Mouse (Mus musculus) midbrain, embryonic 12.5 days (tissue): ENCODE data around the gene Cmip. TPM values are rescaled to one million over a fixed set of nuclear protein-coding genes. Genes with fewer than 3 reads are reported as not detected.

Source experiments
- ATAC-seq: fragments of 200-750 bp; cut with Nextera tagmentation; 2 replicates; pipeline ENCODE4 v1.8.0; 2017; ENCODE audit warnings: low read depth, moderate TSS enrichment, moderate library complexity; ENCODE audit not compliant: low FRiP score
- H3K27ac ChIP-seq: fragments of 300-500 bp; sonication (generic); replicated peaks from 2 replicates; pipeline ENCODE4 v1.5.1; 2016; ENCODE audit warnings: mild to moderate bottlenecking
- H3K27me3 ChIP-seq: fragments of 300-500 bp; sonication (generic); 2 replicates; pipeline ENCODE4 v1.6.1; 2016; ENCODE audit warnings: mild to moderate bottlenecking
- H3K36me3 ChIP-seq: fragments of 300-500 bp; sonication (generic); 2 replicates; pipeline ENCODE4 v1.6.1; 2016
- H3K4me1 ChIP-seq: fragments of 300-500 bp; sonication (generic); 2 replicates; pipeline ENCODE4 v1.6.1; 2016
- H3K4me2 ChIP-seq: fragments of 300-500 bp; sonication (generic); replicated peaks from 2 replicates; pipeline ENCODE4 v1.6.1; 2016; ENCODE audit warnings: mild to moderate bottlenecking, moderate library complexity
- H3K4me3 ChIP-seq: fragments of 300-500 bp; sonication (generic); 2 replicates; pipeline ENCODE4 v1.5.1; 2016; ENCODE audit warnings: mild to moderate bottlenecking
- H3K9ac ChIP-seq: fragments of 300-500 bp; sonication (generic); replicated peaks from 2 replicates; pipeline ENCODE4 v1.6.1; 2016; ENCODE audit warnings: mild to moderate bottlenecking, moderate library complexity
- H3K9me3 ChIP-seq: fragments of 300-500 bp; sonication (generic); 2 replicates; pipeline ENCODE4 v1.6.1; 2016; ENCODE audit warnings: mild to moderate bottlenecking
- WGBS: fragments of 180-500 bp; shearing (Covaris S2); methylation state at CpG from one replicate; pipeline ENCODE4 v1.1.7; 2016; 5-methylcytosine and 5-hydroxymethylcytosine counted together
- polyA plus RNA-seq: library from polyadenylated mRNA; unstranded; fragments of >200 nt; fragmentation: Nextera tagmentation; extraction: Ambion mirVana; gene quantifications from 2 replicates; pipeline ENCODE4 v1.2.1, GENCODE M21; 2016

Cmip gene
- polyA plus RNA-seq, 1 experiment from 2014 or later = 30.0 TPM

DNA sequence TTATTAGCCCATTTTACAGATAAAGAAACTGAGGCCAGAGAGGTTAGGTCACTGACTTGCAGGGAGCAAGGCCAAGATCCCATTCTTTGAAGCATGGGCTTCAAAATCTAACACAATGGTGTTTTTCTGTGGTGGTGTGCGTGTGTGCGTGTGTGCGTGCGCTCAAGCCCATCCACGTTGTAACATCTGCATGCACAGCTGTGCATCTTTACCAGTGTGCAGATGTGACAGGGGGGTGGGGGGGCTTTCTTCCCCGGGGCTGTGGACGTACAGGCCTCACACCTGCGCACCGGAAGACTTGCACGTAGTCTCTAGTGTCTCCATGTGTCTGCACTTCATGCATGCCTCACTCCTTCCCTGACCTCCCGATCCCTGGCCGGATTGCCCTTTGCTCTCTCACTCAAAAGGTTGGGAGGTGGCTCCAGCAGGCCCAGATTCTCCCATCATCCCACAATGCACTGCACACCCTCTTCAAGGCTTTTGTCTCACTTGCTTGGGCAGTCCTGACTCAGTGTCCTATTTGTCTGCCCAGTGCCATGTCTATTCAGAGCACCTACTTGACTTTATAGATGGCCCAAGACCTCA lies 44.7 kb downstream of the Cmip start:
- Histone ChIP-seq H3K9ac (no peak overlapping the region), H3K27me3 (no peaks in the 10 kb centered on the region), H3K4me1 (peaks cover 65% of the 10 kb centered on the region), H3K36me3 (no peaks in the 10 kb centered on the region), H3K9me3 (no peaks in the 10 kb centered on the region), H3K4me3 (no peak overlapping the region), H3K27ac (no peak overlapping the region), H3K4me2 (no peak overlapping the region)
- ATAC-seq = no peak
- WGBS = 91% methylated on average over 12 of the region's 12 CpGs

DNA sequence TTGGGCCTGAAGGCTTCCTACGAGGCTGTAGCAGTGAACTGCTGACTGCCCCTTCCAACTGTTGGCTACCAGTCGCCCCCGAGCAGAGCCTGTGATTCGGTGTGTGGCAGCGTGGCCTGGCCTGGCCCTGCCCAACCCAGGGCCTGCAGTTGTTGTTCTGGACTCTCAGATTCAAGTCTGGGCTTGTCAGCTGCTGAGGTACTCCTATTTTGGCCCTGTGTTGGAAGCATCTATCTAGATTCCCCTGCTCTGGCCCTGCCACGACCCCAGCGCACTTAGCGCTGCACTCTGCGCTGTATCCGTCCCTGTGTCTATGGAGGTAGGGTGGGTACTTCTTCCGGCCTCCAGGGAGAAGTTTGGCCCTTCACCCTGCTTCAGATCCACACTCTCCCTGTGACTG lies 45.2 kb downstream of the Cmip start:
- H3K4me3 ChIP-seq = no peak overlapping the region
- H3K9ac ChIP-seq = no peak overlapping the region
- no peaks in the 10 kb centered on the region for H3K9me3 ChIP-seq
- no peak overlapping the region for H3K27ac ChIP-seq
- peaks cover 69% of the 10 kb centered on the region for H3K4me1 ChIP-seq
- WGBS = 85% methylated on average over 11 of the region's 11 CpGs
- H3K27me3 ChIP-seq = no peaks in the 10 kb centered on the region
- H3K36me3 ChIP-seq = no peaks in the 10 kb centered on the region
- ATAC-seq = no peak
- no peak overlapping the region for H3K4me2 ChIP-seq

DNA sequence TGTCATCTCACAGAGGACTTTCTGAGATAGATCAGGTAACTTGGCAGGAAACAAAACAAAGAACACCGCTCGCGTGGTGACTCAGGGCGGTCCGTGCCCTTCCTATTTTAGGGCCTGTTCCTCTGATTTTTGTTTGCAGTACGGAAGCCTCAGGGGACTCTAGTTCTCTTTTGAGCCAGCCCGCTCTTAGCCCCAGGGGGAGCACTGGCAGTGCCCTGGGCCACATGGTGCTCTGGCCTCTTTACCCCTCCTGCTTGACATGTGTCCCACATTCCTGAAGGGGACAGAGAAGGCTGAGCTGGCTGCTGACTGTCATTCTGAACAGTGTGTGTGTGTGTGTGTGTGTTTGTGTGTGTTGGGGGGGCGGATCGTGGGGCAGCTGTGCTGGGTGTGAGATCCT lies 46.8 kb downstream of the Cmip start:
- no peak overlapping the region for H3K4me2 ChIP-seq
- H3K9ac ChIP-seq = no peak overlapping the region
- ATAC-seq = no peak
- WGBS = 60% methylated on average over 9 of the region's 9 CpGs
- H3K4me3 ChIP-seq = no peak overlapping the region
- no peaks in the 10 kb centered on the region for H3K9me3 ChIP-seq
- no peaks in the 10 kb centered on the region for H3K36me3 ChIP-seq
- H3K4me1 ChIP-seq = peaks cover 60% of the 10 kb centered on the region
- H3K27ac ChIP-seq = no peak overlapping the region
- no peaks in the 10 kb centered on the region for H3K27me3 ChIP-seq

DNA sequence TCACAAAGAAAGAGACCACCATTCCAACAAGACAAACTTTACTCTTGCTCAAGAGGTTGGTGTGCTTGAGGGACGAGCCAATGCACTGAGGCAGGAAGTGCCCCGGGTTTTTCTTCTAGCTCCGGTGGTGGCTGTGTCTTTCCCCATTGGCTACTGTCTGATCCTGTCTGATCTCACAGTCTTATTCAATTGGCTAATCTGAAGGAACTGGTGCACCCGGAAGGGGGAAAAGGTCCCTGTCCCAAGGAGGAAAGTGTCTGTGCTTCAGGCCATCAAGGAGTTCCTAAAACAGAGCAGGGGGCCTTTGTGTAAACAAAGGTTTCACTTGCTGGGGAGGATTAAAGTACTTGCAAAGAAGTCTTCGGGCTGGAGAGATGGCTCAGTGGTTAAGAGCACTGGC lies 48.5 kb downstream of the Cmip start:
- Histone ChIP-seq H3K4me2 (no peak overlapping the region), H3K27me3 (no peaks in the 10 kb centered on the region), H3K9ac (no peak overlapping the region), H3K9me3 (no peaks in the 10 kb centered on the region), H3K4me3 (no peak overlapping the region), H3K4me1 (peaks cover 45% of the 10 kb centered on the region), H3K36me3 (no peaks in the 10 kb centered on the region), H3K27ac (no peak overlapping the region)
- 48% methylated on average over 5 of the region's 5 CpGs for WGBS
- ATAC-seq = no peak

DNA sequence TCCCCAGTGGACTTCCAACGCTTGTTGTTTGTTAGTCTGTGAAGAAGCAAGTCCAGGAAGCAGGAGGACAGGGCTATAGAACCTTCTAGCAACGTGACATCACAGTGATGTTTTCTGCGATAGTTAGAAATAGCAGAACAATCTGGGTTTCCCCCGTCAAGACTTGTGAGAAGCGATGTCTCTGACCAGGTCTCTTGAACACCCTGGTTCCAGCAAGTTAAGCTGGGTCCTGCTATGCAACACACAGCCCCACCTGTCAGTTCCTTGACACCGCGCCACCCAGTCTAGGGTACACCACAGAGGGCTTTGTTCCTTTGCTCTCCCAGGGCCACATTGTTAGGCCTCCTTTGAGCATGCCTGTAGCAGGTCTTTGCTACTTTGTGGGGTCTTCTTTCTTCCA lies 49.9 kb downstream of the Cmip start:
- no peak overlapping the region for H3K4me2 ChIP-seq
- ATAC-seq = no peak
- H3K27me3 ChIP-seq = no peaks in the 10 kb centered on the region
- H3K4me1 ChIP-seq = peaks cover 43% of the 10 kb centered on the region
- no peak overlapping the region for H3K9ac ChIP-seq
- H3K9me3 ChIP-seq = no peaks in the 10 kb centered on the region
- 86% methylated on average over 7 of the region's 7 CpGs for WGBS
- H3K27ac ChIP-seq = no peak overlapping the region
- no peak overlapping the region for H3K4me3 ChIP-seq
- H3K36me3 ChIP-seq = peaks cover 8% of the 10 kb centered on the region; the same call in 1 of the 2 replicates

DNA sequence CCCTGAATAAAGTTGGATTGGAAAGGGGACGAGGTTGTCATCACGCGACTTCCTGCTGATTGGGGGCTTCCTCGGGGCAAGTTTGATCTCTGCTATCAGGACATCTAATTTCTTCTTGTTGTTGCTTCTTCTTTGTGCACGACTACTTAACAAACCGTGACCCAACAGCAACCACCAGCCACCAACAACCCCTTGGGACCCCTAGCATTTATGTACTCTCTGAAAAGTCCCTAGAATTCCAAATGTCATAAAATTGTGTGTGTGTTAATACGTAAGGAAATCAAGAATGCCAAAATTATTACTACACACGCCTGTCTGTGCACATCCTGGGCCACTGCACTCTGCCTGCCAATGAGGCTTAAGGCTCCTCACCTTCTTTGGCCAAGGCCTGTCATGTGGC lies 50.4 kb downstream of the Cmip start:
- 75% methylated on average over 8 of the region's 8 CpGs for WGBS
- Histone ChIP-seq H3K9me3 (no peaks in the 10 kb centered on the region), H3K9ac (no peak overlapping the region), H3K36me3 (peaks cover 8% of the 10 kb centered on the region; the same call in 1 of the 2 replicates), H3K4me3 (no peak overlapping the region), H3K27ac (no peak overlapping the region), H3K27me3 (no peaks in the 10 kb centered on the region), H3K4me1 (peaks cover 41% of the 10 kb centered on the region), H3K4me2 (no peak overlapping the region)
- ATAC-seq = no peak

DNA sequence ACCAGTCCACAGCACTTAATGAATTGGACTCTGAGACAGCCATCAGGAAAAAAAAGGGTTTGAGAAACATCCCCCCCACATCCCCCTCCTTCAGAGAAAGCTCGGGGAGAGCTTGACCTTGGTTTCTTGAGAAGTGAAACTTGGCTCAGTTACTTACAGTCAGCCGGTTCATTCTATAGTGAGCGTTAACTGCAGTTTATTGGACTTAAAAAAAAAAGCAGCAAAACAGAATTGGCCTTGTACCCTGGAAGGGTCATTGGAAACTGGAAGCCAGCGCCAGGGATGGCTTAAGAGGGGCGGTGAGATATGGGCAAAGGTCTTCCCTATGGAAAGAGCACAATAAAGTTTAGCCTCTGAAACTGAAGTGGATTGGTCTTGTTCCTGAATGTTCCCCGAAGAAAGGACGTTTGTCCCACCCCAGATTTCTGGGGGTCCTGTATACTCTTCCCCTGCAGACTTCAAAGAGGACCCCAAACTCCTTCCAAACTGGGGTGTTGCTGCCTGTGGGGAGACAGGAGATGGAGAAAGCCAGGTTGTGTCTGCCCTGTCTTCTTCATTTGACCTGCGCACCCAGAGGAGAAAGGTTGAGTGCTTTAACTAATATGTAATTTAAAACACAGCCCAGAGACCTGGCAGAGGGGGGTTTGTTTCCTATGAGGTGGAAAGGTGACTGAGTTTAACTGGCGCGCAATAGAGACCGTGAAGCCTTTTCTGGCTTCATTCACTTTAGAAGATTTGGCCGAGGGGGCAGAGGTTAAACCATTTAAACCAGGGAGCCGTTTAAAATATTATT lies 51.6 kb downstream of the Cmip start:
- Histone ChIP-seq H3K4me3 (no peak overlapping the region), H3K27ac (no peak overlapping the region), H3K4me2 (no peak overlapping the region), H3K36me3 (peaks cover 8% of the 10 kb centered on the region; the same call in 1 of the 2 replicates), H3K4me1 (peaks cover 32% of the 10 kb centered on the region), H3K9me3 (no peaks in the 10 kb centered on the region), H3K9ac (no peak overlapping the region), H3K27me3 (no peaks in the 10 kb centered on the region)
- ATAC-seq = no peak
- WGBS = 86% methylated on average over 13 of the region's 13 CpGs

DNA sequence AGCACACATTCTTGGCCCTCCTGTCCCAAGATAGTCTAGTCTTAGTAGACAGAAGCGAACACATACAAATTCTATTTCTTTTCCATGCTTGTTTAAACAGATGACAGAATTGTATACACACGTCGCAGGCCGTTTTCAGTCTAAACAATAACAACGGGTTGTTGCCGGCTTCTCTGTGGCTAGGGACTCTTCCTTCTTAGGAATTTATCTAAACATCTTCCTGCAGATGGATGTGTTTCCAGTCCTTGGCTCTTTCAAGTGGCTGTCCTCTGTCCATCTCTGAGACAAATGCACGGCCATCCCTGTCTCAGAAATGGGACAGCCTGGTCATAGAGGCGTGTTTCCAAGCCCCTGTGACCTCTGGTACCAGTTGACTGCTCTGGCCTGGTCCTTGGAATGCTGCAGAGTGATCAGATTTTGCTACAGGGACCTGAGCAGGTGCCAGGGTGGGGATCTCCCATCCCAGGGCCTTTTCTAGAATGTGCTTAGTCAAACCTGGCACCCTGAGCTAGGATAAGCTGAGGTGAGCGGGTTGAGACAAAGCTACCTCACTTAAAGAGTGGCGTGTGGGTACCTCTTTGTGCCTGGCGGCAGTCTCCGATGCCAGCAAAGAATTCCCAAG lies 52.9 kb downstream of the Cmip start:
- 92% methylated on average over 12 of the region's 12 CpGs for WGBS
- ATAC-seq = no peak
- Histone ChIP-seq H3K27me3 (no peaks in the 10 kb centered on the region), H3K36me3 (peaks cover 8% of the 10 kb centered on the region; the same call in 1 of the 2 replicates), H3K9ac (no peak overlapping the region), H3K4me2 (no peak overlapping the region), H3K9me3 (no peaks in the 10 kb centered on the region), H3K4me1 (peaks cover 30% of the 10 kb centered on the region), H3K27ac (no peak overlapping the region; the same call in 1 of the 2 replicates), H3K4me3 (no peak overlapping the region)

DNA sequence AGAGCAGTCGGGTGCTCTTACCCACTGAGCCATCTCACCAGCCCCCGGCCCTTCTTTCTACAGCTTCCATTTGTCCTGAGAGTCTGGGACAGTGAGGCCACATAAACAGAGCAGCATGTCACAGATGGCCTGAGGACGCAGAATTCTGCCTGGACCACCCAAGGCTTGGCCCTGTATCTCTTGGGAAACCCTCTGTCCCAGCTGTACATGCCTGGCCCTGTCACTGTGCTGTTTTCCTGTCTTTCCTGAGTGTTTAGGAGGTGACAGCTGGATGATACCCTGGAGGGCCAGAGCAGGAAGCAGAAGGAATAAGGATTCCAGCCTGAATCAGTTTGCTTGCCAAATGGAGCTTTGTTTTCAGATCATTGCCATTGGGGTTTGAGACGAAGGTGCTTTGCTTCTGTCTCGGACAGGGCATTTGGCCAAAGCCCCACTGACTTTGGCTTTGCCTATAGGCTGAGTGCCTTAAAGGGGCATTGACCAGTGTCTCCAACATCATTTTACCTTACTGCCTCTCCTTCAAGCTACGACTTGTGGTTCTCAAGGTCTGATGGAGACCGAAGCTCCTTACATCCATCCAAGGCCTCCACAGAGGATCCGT lies 54.2 kb downstream of the Cmip start:
- Histone ChIP-seq H3K9ac (no peak overlapping the region), H3K27ac (no peak overlapping the region), H3K4me1 (peaks cover 42% of the 10 kb centered on the region), H3K9me3 (no peaks in the 10 kb centered on the region), H3K4me2 (no peak overlapping the region), H3K36me3 (peaks cover 8% of the 10 kb centered on the region; the same call in 1 of the 2 replicates), H3K4me3 (no peak overlapping the region), H3K27me3 (no peaks in the 10 kb centered on the region)
- 91% methylated on average over 8 of the region's 8 CpGs for WGBS
- ATAC-seq = no peak

DNA sequence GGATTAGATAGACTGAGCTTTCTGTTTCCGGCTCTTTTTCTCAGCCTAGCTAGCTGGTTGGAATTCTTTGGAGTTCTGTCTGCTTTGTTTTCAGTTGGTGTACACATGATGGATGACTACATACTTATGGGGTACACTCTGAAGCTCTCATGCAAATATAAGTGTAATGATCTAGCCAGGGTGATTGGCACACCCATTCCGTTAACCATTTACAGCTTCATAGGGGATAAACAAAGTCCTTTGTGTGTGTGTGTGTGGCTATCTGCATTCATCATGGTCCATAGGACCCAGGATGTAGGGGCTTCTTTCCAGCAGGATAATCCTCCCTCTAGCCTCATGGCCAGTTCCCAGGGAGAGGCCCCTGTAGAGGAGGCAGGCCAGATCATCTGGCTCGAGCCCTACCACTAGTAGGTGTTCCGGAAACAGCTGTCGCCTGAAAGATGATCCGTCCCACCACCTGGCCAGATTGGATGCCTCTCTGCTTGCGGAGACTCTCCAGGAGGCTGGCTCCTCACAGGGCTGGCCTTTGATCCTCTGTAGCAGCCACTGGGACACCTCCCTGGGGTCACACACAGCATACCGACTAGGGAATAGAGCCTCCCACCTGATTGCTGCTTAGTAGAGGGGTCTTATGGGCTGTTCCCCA lies 57.6 kb downstream of the Cmip start:
- Histone ChIP-seq H3K4me2 (no peak overlapping the region), H3K4me3 (no peak overlapping the region), H3K36me3 (peaks cover 8% of the 10 kb centered on the region; the same call in 1 of the 2 replicates), H3K9ac (no peak overlapping the region), H3K27me3 (no peaks in the 10 kb centered on the region), H3K9me3 (no peaks in the 10 kb centered on the region), H3K4me1 (peaks cover 38% of the 10 kb centered on the region), H3K27ac (peak overlapping the region; percentile 46)
- no peak for ATAC-seq
- 22% methylated on average over 8 of the region's 8 CpGs for WGBS

DNA sequence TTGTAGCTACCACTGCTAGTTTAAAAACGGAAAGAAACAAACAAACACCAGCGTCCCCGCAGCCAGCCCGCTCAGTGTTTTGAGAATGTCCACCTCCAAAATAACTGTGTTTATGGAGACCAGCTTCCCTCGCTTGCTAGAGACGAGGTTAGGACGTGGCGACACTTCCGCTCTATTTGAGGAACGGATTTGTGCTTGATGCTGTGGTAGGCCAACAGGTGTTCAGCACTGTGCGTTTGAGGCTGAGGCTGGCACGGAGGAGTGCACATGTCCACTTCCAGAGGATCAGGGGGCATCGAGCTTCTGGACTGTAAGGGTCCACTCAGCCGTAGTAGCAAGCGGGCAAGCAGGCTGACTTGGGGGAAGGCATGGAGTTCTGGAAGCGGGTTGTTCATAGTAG lies 58.9 kb downstream of the Cmip start:
- 93% methylated on average over 16 of the region's 16 CpGs for WGBS
- H3K4me1 ChIP-seq = peaks cover 50% of the 10 kb centered on the region
- no peak for ATAC-seq

More for the DNA sequence above, 58.9 kb downstream of the Cmip start:
- Histone ChIP-seq H3K27ac (no peak overlapping the region), H3K4me3 (no peak overlapping the region), H3K4me2 (no peak overlapping the region), H3K9me3 (no peaks in the 10 kb centered on the region), H3K27me3 (no peaks in the 10 kb centered on the region), H3K9ac (no peak overlapping the region), H3K36me3 (peaks cover 8% of the 10 kb centered on the region; the same call in 1 of the 2 replicates)
